Mouse (Mus musculus): ENCODE measurements around the gene Slc44a3.

- TF ChIP-seq CTCF (IDR thresholded peaks at IDR 0.05; ENCODE audit: extremely low read depth, insufficient read length, insufficient replicate concordance, low read depth, low read length) (peak; percentile 98), POLR2A (IDR thresholded peaks at IDR 0.05; ENCODE audit: low read depth, low read length) (no peak)
These were observed 32.0 kb downstream of the Slc44a3 start for GRCm38 (mm10) chr3:121500225-121500624.

Measured in small intestine, adult 2 months (tissue).